Mouse (Mus musculus): ENCODE results near the gene Smco1. TPM values are rescaled to one million over a fixed set of nuclear protein-coding genes. Genes with fewer than 3 reads are reported as not detected.

The Smco1 gene
- polyA plus RNA-seq (2012; rRNA removed): 0.04 TPM in 1 of 2 replicates, not detected in the other

DNA sequence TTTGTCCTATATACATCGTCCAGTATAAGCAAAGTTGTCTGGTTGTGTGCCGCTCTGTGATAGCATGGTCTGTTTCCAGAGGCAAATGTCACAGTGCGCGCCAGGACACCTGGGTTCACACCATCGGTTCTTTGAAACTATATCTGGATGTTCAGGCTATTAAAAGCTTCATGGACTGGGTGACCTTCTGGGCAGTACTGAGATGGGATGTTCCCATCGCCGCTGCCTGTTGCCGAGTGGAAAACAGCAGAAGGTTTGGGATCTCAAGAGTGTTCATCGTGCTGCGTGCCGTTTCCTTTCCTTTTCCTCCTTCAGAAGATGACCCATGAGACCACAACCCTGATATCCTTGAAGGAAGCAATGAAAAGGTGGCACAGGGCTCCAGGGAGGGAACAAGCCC lies at the start of gene Smco1:
Gene Smco1 (plus strand): TSS at position 178 of the 400 bp plus-strand sequence.

DNA sequence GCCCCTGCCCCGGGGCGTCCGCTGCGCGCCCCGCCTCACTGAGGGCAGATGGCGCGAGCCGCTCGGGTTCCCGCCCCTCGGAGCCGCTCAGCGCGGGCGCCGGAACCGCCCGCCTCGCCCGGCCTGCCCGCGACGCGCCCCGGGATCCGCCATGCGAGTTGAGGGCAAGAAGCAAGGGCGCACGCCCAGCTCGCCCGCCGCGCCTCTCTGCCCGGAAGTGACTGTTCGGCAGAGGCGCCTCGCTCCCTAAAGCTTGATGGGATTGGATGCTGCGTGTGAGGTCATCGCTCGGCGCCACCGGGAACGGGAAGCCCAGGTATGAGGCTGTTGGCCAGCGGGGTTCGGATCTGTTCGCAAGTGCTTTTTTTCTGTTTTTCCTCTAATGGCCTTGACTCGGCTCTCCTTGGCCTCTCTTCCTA lies 24.3 kb upstream of the Smco1 start, which contains the start of the genes Fbxo45 and Wdr53:
Gene Fbxo45 (minus strand): TSS at position 207 of the 419 bp plus-strand sequence.
Gene Wdr53 (plus strand): TSS at position 276 of the 419 bp plus-strand sequence.

GRCm38 (mm10) chr16:32277308-32278256 lies 6.3 kb downstream of the Smco1 start, which contains the start of gene Rnf168:
TSS of gene Rnf168 (plus strand) at chr16:32277459.

Other genes with a start within 250 kb of the Smco1 start
- gene Pak2, start 192.1 kb upstream of the Smco1 start, polyA plus RNA-seq (2012; rRNA removed): 31.5 and 33.8 TPM in 2 replicates
- 80.2 and 89.8 TPM in 2 replicates for gene Pigx, start 171.7 kb upstream of the Smco1 start, polyA plus RNA-seq (2012; rRNA removed)
- gene Cep19, start 171.7 kb upstream of the Smco1 start, polyA plus RNA-seq (2012; rRNA removed): 24.7 and 27.2 TPM in 2 replicates
- 6.1 and 7.8 TPM in 2 replicates for gene Nrros, start 105.9 kb upstream of the Smco1 start, polyA plus RNA-seq (2012; rRNA removed)
- gene Bex6, start 91.6 kb upstream of the Smco1 start, polyA plus RNA-seq (2012; rRNA removed): not detected in 2 replicates
- 23.2 and 24.9 TPM in 2 replicates for gene Fbxo45, start 24.3 kb upstream of the Smco1 start, polyA plus RNA-seq (2012; rRNA removed)
- gene Wdr53, start 24.2 kb upstream of the Smco1 start, polyA plus RNA-seq (2012; rRNA removed): 12.2 and 12.4 TPM in 2 replicates
- 15.6 and 16.4 TPM in 2 replicates for gene Rnf168, start 6.0 kb downstream of the Smco1 start, polyA plus RNA-seq (2012; rRNA removed)
- 25.2 and 26.6 TPM in 2 replicates for gene Ubxn7, start 60.8 kb downstream of the Smco1 start, polyA plus RNA-seq (2012; rRNA removed)
- 0.06 and 0.09 TPM in 2 replicates for gene Tm4sf19, start 129.0 kb downstream of the Smco1 start, polyA plus RNA-seq (2012; rRNA removed)
- gene Tctex1d2, start 148.2 kb downstream of the Smco1 start, polyA plus RNA-seq (2012; rRNA removed): 21.1 and 23.7 TPM in 2 replicates
- gene Pcyt1a, start 159.5 kb downstream of the Smco1 start, polyA plus RNA-seq (2012; rRNA removed): 29.9 and 30.6 TPM in 2 replicates
- 0.06 and 0.09 TPM in 2 replicates for gene Slc51a, start 216.4 kb downstream of the Smco1 start, polyA plus RNA-seq (2012; rRNA removed)
- gene Zdhhc19, start 224.8 kb downstream of the Smco1 start, polyA plus RNA-seq (2012; rRNA removed): 0.11 TPM in 1 of 2 replicates, not detected in the other

All from central nervous system, embryonic 14 days (tissue).